Mouse (Mus musculus) pancreas, adult 10 weeks (tissue): ENCODE measurements around the gene Pcbd2. TPM values are rescaled to one million over a fixed set of nuclear protein-coding genes. Genes with fewer than 3 reads are reported as not detected.

ENCODE experiments used
- polyA plus RNA-seq: library from polyadenylated mRNA; stranded (reverse); fragments of 350-450 nt; fragmentation: Illumina TruSeq; extraction: RNeasy Lipid Tissue Mini Kit (QIAGEN cat#74804); gene quantifications from one replicate; pipeline ENCODE4 v1.2.3, GENCODE M21; 2015; ENCODE audit warnings: low read depth, low replicate concordance; ENCODE audit not compliant: insufficient read depth

The Pcbd2 gene
- polyA plus RNA-seq: 18.0 TPM

GRCm38 (mm10) chr13:55727120-55727838 lies at the start of gene Pcbd2:
TSS of gene Pcbd2 (plus strand) at chr13:55727368.

GRCm38 (mm10) chr13:55692535-55693242 lies 34.5 kb upstream of the Pcbd2 start, which contains the start of gene B230219D22Rik:
TSS of gene B230219D22Rik (plus strand) at chr13:55693124.

GRCm38 (mm10) chr13:55714501-55715166 lies 12.5 kb upstream of the Pcbd2 start, which contains the start of gene Txndc15:
TSS of gene Txndc15 (plus strand) at chr13:55714650.

GRCm38 (mm10) chr13:55784268-55784667 lies 57.1 kb downstream of the Pcbd2 start, which contains the start of gene Catsper3:
TSS of gene Catsper3 (plus strand) at chr13:55784568.

Other genes starting within 250 kb of the Pcbd2 start
- gene Dbn1, start 239.3 kb upstream of the Pcbd2 start, polyA plus RNA-seq: 5.1 TPM
- 10.5 TPM for gene Pdlim7, start 213.7 kb upstream of the Pcbd2 start, polyA plus RNA-seq
- gene Dok3, start 198.1 kb upstream of the Pcbd2 start, polyA plus RNA-seq: 2.5 TPM
- gene Ddx41, start 190.7 kb upstream of the Pcbd2 start, polyA plus RNA-seq: 11.5 TPM
- 137 TPM for gene Fam193b, start 156.2 kb upstream of the Pcbd2 start, polyA plus RNA-seq
- 41.1 TPM for gene Tmed9, start 153.6 kb upstream of the Pcbd2 start, polyA plus RNA-seq
- 4.6 TPM for gene B4galt7, start 127.5 kb upstream of the Pcbd2 start, polyA plus RNA-seq
- gene Caml, start 104.4 kb upstream of the Pcbd2 start, polyA plus RNA-seq: 11.0 TPM
- 18.4 TPM for gene Ddx46, start 92.3 kb upstream of the Pcbd2 start, polyA plus RNA-seq
- 10.2 TPM for gene B230219D22Rik, start 34.2 kb upstream of the Pcbd2 start, polyA plus RNA-seq
- 11.3 TPM for gene Txndc15, start 12.7 kb upstream of the Pcbd2 start, polyA plus RNA-seq
- gene Catsper3, start 57.2 kb downstream of the Pcbd2 start, polyA plus RNA-seq: not detected
- not detected for gene Pitx1, start 108.8 kb downstream of the Pcbd2 start, polyA plus RNA-seq